Mouse (Mus musculus) left cerebral cortex, adult 9 months (tissue): ENCODE data around the gene Slc6a16.

Experiments
- DNase-seq, 2 experiments: peaks; one replicate each; pipeline ENCODE4 v3.0.0; 2022; ENCODE audit warnings: low spot score in 2 of 2

The Slc6a16 gene

GRCm38 (mm10) chr7:45312686-45313453, 72.0 kb downstream of the Slc6a16 start:
- DNase-seq = no peak

- DNase-seq = no peak
Observed at GRCm38 (mm10) chr7:45313495-45313894, 72.6 kb downstream of the Slc6a16 start.

- peak in 1 of 2 experiments; percentile 44 for DNase-seq
Observed at GRCm38 (mm10) chr7:45315182-45315701, 74.4 kb downstream of the Slc6a16 start.

DNA sequence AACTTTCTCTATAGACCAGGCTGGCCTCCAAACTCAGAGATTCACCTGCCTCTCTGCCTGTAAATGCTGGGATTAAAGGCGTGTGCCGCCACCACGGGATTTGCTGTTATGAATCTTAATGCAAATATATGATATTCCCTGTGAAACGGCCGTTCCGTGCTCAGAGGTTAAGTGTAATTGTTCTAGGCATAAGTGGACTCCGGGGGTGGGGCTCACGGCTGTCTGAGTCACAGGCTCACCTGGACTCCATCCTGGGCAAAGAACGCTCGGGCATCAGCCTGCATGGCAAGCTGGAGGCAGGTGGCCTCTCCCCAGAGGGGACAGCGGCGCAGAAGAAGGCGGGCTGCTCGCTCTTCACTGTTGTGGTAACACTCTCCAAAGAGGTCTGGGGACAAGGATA, 75.7 kb downstream of the Slc6a16 start:
- no peak for DNase-seq

GRCm38 (mm10) chr7:45322245-45322644, 81.4 kb downstream of the Slc6a16 start:
- DNase-seq = no peak
